Mouse (Mus musculus) brown adipose tissue, adult 24 weeks (tissue): ENCODE measurements around the gene Add1. TPM values are rescaled to one million over a fixed set of nuclear protein-coding genes. Genes with fewer than 3 reads are reported as not detected.
A peak's percentile ranks its signal among the peaks of the same experiment; 100 is the strongest.

Experiments used
- H3K27ac ChIP-seq: fragments of 200-500 bp; replicated peaks from 2 replicates; pipeline ENCODE4 v1.5.1; 2012; ENCODE audit warnings: low read depth, mild to moderate bottlenecking, low read length
- H3K4me1 ChIP-seq: fragments of 200-500 bp; 2 replicates; pipeline ENCODE4 v1.6.1; 2012; ENCODE audit warnings: low read length, mixed read lengths; ENCODE audit not compliant: control insufficient read depth, insufficient read depth, insufficient read length
- H3K4me3 ChIP-seq: fragments of 200-500 bp; 2 replicates; pipeline ENCODE4 v1.5.1; 2012; ENCODE audit warnings: low read depth, mild to moderate bottlenecking, low read length, moderate library complexity; ENCODE audit not compliant: insufficient read depth
- polyA plus RNA-seq: library from polyadenylated mRNA; stranded (reverse); fragments of >200 nt; gene quantifications from 2 replicates; pipeline ENCODE4 v1.2.4, GENCODE M21; 2012; ENCODE audit not compliant: missing spikeins, insufficient read depth, insufficient read length

Gene Add1
- polyA plus RNA-seq, 1 experiment: 72.7 TPM

DNA sequence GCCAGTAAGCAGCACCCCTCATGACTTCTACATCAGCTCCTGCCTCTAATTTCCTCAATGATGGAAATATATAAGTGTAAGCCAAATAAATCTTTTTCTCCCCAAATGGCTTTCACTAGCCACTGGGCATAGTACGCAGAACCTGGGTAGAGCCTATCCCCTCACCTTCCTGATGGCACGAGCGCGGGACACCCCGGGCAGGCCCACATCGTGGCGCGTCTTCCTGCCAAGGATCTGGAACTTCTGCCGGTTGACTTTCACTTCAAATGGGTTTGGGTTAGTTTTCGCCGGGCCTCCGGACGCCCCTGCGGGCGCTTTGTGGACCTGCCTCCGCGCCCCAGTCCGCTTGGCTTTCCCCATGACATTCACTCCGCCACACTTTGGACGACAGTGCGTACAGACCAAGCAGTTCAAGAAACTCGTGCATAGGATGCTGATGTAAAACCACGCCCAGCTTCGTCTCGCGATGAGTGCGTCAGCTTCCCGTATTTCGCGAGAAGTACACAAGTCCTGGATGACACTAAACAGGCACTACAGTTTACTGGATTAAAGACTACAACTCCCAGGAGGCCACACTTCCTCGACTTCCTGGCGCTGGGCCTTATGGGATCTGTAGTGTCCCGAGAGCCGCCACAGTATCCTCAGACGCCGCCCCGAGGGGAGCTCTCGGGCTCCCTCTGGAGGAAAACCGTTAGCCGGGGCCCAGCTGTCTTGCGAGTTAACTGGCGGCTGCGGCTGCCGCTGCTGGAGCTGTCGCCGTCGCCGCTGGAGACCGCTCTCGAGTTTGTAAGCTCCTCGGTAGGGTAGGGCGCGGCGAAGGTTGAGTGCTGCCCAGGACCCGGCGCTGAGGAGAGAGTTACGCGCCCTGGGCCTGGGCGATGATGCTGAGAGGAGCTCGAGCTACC lies 86.5 kb downstream of the Add1 start, which contains the start of the genes Nop14 and Grk4:
TSS of gene Nop14 (minus strand) at position 463 of the 905 bp plus-strand sequence.
TSS of gene Grk4 (plus strand) at position 694 of the 905 bp plus-strand sequence.
- Histone ChIP-seq H3K27ac (peak within 1 kb of the TSS; percentile 42), H3K4me1 (no peaks in the 10 kb centered on the region), H3K4me3 (peak within 1 kb of the TSS; percentile 77)

DNA sequence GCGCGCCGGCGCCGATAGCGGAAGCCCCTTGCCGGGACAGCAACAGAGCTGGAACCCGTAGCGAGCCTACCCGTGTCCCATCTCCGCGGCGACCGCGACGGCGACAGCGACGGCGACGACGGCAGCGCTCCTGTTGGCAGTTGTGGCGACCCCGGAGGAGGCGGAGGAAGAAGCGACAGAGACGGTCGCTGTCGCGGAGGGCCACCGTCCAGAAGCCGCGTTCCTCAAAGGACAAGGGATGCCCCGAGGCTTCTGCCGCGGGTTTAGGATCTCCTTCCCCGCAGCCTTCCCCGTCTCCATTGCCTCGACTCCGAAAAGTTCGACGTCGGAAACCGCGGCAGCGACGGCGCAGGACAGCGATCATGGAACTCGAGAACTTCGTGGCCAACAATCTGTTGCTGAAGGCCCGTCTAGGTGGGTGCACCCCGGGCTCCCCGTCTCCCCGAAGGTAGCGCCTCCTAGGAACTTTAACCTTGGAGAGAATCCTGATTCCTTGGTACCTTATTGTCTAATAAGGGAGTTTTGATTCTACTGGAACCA lies 87.2 kb downstream of the Add1 start:
- no peaks in the 10 kb centered on the region for H3K4me1 ChIP-seq
- H3K4me3 ChIP-seq: peak overlapping the region; percentile 68

DNA sequence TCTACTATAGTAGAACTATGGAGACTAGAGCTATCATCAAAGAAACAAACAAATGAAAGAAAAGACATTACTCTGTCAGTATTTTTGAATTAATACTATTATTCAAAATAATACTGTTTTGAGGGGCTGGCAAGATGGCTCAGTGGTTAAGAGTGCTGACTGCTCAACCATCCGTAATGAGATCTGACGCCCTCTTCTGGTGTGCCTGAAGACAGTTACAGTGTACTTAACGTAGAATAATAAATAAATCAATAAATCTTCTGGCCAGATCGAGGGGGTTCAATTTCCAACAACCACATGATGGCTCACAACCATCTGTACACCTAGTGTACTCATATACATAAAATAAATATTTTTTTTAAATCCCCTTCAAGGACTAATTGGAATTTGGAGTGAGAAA lies 88.4 kb downstream of the Add1 start:
- no peak overlapping the region for H3K27ac ChIP-seq
- no peaks in the 10 kb centered on the region for H3K4me1 ChIP-seq
- H3K4me3 ChIP-seq: no peak overlapping the region

More for the DNA sequence above, 87.2 kb downstream of the Add1 start:
- peak overlapping the region; percentile 21 for H3K27ac ChIP-seq

DNA sequence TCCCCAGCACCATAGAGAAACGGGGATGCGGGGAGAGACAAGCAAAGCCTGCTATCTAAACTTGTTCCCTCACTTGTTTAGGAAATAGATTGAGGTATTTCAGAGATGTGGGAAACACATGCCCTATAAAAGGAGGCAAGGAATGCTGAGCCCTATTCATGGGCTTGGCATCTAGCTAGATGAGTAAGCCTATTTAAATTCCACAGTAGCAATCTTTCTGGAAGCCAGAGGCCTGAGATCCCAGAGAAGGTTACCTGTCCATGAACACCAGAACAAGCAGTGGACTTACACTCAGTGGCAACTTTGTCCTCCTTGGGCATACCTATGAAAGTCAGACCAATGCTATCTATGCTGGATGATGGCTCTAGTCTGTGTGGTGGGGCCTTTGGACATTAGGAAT lies 89.8 kb downstream of the Add1 start:
- Histone ChIP-seq H3K27ac (no peak overlapping the region), H3K4me3 (no peak overlapping the region), H3K4me1 (no peaks in the 10 kb centered on the region)

DNA sequence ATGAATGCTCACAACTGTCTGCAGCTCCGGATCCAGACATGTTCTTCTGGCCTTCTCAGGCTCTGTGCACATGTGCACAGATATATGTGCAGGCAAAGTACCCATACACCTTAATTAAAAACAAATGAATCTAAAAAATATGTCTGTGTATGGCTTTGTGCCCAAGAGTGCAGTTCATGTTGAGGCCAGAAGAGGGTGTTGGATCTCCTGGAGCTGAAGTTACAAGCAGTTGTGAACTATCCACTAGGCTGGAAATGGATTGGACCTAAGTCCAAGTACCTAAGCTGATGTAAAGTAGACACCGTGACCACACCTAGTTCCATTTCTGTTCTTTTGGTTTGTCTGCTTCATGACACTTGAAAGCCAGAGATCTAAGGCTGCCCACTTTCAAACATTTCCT lies 96.0 kb downstream of the Add1 start:
- Histone ChIP-seq H3K4me3 (no peak overlapping the region), H3K27ac (no peak overlapping the region), H3K4me1 (no peaks in the 10 kb centered on the region)

DNA sequence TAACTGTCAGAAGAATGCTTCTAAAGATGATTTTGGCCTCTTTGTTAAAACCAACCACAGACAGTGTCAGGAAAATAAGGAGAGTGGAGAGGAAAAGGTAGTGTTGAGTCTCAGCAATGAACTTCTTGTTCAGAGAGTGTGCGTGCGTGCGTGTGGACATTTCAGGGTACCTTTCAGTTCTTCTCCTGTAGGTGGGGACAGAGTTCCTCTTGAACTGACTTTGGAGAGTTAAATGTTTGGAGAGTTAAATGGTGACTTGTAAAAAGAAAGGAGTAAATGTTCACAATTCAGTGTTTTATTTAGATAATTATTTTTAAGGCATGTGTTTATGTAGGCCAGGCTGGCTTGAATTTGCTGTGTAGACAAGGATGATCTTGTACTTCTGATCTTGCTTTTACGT lies 96.8 kb downstream of the Add1 start:
- Histone ChIP-seq H3K4me1 (no peaks in the 10 kb centered on the region), H3K4me3 (no peak overlapping the region), H3K27ac (no peak overlapping the region)

Other genes with a start within 250 kb of the Add1 start
- gene Rnf4, start 237.4 kb upstream of the Add1 start, polyA plus RNA-seq: 53.1 and 58.1 TPM in 2 replicates
- 7.2 and 9.1 TPM in 2 replicates for gene Fam193a, start 203.7 kb upstream of the Add1 start, polyA plus RNA-seq
- gene Tnip2, start 59.7 kb upstream of the Add1 start, polyA plus RNA-seq: 4.3 and 4.8 TPM in 2 replicates
- gene Sh3bp2, start 47.8 kb upstream of the Add1 start, polyA plus RNA-seq: 2.7 and 3.0 TPM in 2 replicates
- gene Mfsd10, start 63.5 kb downstream of the Add1 start, polyA plus RNA-seq: 6.1 and 8.3 TPM in 2 replicates
- 11.8 and 14.8 TPM in 2 replicates for gene Nop14, start 86.5 kb downstream of the Add1 start, polyA plus RNA-seq
- gene Grk4, start 86.7 kb downstream of the Add1 start, polyA plus RNA-seq: 2.4 and 2.7 TPM in 2 replicates
- 5.8 and 6.9 TPM in 2 replicates for gene Htt, start 188.1 kb downstream of the Add1 start, polyA plus RNA-seq